Mouse (Mus musculus) neutrophil, adult 83 days (primary cell): ENCODE measurements around the gene Adamts20. TPM values are rescaled to one million over a fixed set of nuclear protein-coding genes. Genes with fewer than 3 reads are reported as not detected.

ENCODE experiments used
- total RNA-seq, 2 experiments: library from RNA; stranded (reverse); gene quantifications; one replicate each; pipeline ENCODE4 v1.2.4; 2023

Adamts20 gene
- not detected for total RNA-seq

DNA sequence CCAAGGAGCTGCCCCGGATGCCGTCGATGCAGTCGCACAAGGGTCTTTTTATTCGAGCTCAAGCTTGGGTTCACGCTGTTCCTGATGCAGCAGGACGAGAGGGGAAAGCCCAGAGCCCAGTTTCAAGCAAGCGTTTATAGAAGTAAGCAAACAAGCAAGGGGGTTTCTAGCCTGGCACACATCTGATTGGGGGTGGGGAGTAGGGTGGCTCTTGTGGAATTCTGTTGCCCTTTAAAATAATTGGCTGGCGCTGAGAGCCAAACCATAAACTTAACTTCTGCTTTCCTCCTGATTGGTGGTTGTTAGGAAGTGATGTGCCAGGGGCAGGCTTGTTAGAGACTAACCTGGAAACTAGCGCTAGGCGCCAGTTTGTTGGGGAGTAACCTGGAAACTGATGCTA lies at the start of gene Adamts20:
Adamts20 (minus strand) TSS at position 101 of the 400 bp plus-strand sequence.

Other genes with a start within 250 kb of the Adamts20 start
- gene Pus7l, start 78.1 kb upstream of the Adamts20 start, total RNA-seq = 1 to 10 TPM; 2.1 to 3.2 TPM
- gene Irak4, start 78.2 kb upstream of the Adamts20 start, total RNA-seq = 10 to 100 TPM; 47.4 to 52.3 TPM
- gene Twf1, start 124.5 kb upstream of the Adamts20 start, total RNA-seq = 10 to 100 TPM; 25.0 to 35.8 TPM
- gene Tmem117, start 163.8 kb upstream of the Adamts20 start, total RNA-seq = 1 to 10 TPM; 2.0 to 2.2 TPM